Mouse (Mus musculus): Measurements from ENCODE around the gene Scgb1b2.

The Scgb1b2 gene

DNA sequence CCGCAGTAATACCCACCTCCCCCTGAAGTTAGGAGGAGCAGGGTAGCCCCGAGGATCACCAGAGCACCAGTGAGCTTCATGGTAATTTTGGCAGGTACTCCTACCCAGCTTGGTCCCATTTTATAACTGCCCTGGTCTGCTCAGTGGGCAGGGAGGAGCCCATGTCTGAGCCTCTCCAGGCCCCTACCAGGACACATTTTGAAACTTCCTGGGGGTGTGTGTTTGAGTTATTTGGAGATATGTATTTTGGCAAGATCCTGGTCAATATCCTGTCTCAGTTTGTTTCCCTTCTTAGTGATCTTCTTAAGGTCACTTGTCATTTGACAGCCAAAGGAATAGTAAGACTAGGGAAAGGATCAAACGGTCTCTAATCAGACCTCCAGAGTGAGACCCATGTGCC is at the start of gene Scgb1b2:
Gene Scgb1b2, minus strand, starts transcription at position 101 of the 400 bp plus-strand sequence.
- DNase-seq = no peak

GRCm38 (mm10) chr7:31290208-31290607 is 1.4 kb downstream of the Scgb1b2 start, which contains the start of gene Scgb2b2:
Gene Scgb2b2 (plus strand): TSS chr7:31290508.
- DNase-seq = no peak

All from lung, postnatal 4 days (tissue).